Mouse (Mus musculus): ENCODE measurements around the gene Abhd13. TPM values are rescaled to one million over a fixed set of nuclear protein-coding genes. Genes with fewer than 3 reads are reported as not detected.

The Abhd13 gene
- polyA plus RNA-seq (2016; fragmentation: Nextera tagmentation; extraction: Ambion mirVana), result 17.6 and 18.6 TPM in 2 replicates

GRCm38 (mm10) chr8:9977573-9978314 lies at the start of gene Abhd13, which contains the start of gene Lig4:
TSS of gene Abhd13 (plus strand) at chr8:9977707.
TSS of gene Lig4 (minus strand) at chr8:9977686.
- ATAC-seq (ENCODE audit: insufficient number of reproducible peaks, low FRiP score), result peak; percentile 85
- H3K36me3 ChIP-seq, result peaks cover 10% of the 10 kb centered on the region
- under 1% methylated on average over 68 of the region's 68 CpGs for WGBS

DNA sequence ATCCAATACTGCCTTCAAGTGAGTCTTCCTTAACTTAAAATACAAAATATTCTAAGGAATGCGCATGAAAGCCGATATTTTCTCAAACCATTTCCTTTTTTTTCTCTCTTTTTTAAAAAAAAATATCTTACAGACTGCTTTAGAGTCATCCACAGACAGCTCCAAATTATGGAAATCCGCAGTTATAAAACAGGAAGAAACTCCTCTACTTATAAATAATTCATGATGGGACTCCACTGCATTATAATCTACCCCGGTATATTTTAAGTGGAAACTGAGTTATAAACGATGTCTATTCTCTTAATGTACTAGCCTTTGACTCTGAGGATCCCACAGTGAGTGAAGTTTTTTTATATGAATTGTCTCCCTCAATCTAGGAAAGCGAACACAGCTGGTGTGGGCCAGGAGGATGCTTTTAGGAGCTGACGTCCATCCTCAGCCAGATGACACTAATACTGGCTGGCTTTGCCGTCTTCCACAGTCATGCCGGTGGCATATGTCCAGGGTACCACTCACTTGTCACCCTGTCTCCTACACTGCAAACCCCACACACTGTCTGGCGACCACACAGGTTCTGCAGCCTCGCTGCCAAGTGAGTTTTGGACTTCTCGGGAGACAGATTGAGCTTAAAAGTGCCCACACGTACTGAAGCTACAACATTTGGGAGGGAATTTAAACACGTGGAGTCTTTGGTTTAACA lies 47.6 kb upstream of the Abhd13 start:
- Histone ChIP-seq H3K4me2 (no peak overlapping the region), H3K36me3 (no peaks in the 10 kb centered on the region), H3K4me1 (replicated peaks) (no peaks in the 10 kb centered on the region), H3K27me3 (replicated peaks) (no peaks in the 10 kb centered on the region), H3K4me3 (no peak overlapping the region), H3K27ac (ENCODE audit: poor library complexity, severe bottlenecking) (no peak overlapping the region), H3K9ac (no peak overlapping the region), H3K9me3 (replicated peaks) (no peaks in the 10 kb centered on the region)
- 78% methylated on average over 14 of the region's 14 CpGs for WGBS
- ATAC-seq (ENCODE audit: insufficient number of reproducible peaks, low FRiP score), result no peak

More at GRCm38 (mm10) chr8:9977573-9978314, at the start of gene Abhd13, which contains the start of gene Lig4:
- Histone ChIP-seq H3K9ac (peak within 1 kb of the TSS; percentile 99), H3K4me2 (peak within 1 kb of the TSS; percentile 80), H3K9me3 (replicated peaks) (no peaks in the 10 kb centered on the region), H3K4me3 (peak within 1 kb of the TSS; percentile 100), H3K27me3 (replicated peaks) (no peaks in the 10 kb centered on the region), H3K4me1 (replicated peaks) (peaks cover 31% of the 10 kb centered on the region), H3K27ac (ENCODE audit: poor library complexity, severe bottlenecking) (peak within 1 kb of the TSS; percentile 88)

DNA sequence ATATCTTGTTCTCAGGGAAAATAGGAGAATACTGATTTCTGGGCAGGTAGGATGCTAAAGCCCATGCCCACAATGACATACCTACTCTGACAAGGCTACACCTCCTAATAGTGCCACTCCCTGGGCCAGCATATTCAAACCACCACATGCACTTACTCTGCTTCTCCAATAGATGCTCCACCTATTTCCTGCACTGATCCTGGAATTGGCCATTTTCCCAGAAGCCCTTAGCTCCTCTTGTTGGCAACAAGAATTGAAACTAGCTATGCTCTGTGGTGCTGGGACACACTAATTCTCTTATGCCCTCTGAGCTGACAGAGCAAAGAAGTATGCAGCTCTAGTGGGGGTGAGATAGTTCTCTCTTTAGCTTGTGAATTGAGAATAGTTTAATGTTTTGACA lies 44.8 kb upstream of the Abhd13 start:
- Histone ChIP-seq H3K4me1 (replicated peaks) (no peaks in the 10 kb centered on the region), H3K4me2 (no peak overlapping the region), H3K36me3 (no peaks in the 10 kb centered on the region), H3K4me3 (no peak overlapping the region), H3K27ac (ENCODE audit: poor library complexity, severe bottlenecking) (no peak overlapping the region), H3K27me3 (replicated peaks) (no peaks in the 10 kb centered on the region), H3K9ac (no peak overlapping the region), H3K9me3 (replicated peaks) (no peaks in the 10 kb centered on the region)
- ATAC-seq (ENCODE audit: insufficient number of reproducible peaks, low FRiP score), result no peak

DNA sequence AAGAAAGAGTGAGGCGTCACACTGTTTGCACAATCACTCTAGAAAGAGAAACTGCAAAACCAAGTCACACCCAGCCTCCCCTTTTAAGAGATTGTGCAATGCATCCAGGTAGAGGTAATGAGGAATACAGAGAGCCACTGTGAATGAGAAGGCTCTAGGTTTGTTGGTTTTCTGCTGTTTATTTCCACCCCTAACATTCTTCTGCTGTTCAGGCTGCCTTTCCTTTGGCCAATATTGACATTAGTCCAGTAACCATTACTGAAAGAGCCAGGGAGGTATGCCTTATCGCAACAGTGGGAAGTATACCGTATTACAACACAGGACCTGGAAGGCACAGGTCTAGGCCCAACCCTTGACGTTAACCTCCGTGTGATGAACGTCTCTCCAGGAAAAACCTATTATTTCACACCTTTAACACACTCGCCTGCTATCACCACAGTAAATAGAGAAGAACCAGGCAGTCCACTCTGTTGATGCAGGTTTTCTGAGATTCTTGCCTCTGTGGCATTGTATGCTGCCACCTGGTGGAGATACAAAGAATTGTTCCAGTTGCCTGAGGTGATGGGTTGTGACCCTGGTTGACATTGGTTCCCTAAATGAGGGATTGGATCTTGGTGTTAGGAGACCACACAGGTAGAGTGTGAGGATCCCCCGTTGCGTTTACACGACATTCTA lies 42.5 kb upstream of the Abhd13 start:
- WGBS, result 30% methylated on average over 10 of the region's 10 CpGs
- H3K4me1 ChIP-seq (replicated peaks), result no peaks in the 10 kb centered on the region
- no peak for ATAC-seq (ENCODE audit: insufficient number of reproducible peaks, low FRiP score)
- no peak overlapping the region for H3K4me2 ChIP-seq
- H3K36me3 ChIP-seq, result no peaks in the 10 kb centered on the region
- no peaks in the 10 kb centered on the region for H3K9me3 ChIP-seq (replicated peaks)
- H3K27ac ChIP-seq (ENCODE audit: poor library complexity, severe bottlenecking), result no peak overlapping the region
- H3K27me3 ChIP-seq (replicated peaks), result no peaks in the 10 kb centered on the region
- H3K9ac ChIP-seq, result no peak overlapping the region
- no peak overlapping the region for H3K4me3 ChIP-seq

DNA sequence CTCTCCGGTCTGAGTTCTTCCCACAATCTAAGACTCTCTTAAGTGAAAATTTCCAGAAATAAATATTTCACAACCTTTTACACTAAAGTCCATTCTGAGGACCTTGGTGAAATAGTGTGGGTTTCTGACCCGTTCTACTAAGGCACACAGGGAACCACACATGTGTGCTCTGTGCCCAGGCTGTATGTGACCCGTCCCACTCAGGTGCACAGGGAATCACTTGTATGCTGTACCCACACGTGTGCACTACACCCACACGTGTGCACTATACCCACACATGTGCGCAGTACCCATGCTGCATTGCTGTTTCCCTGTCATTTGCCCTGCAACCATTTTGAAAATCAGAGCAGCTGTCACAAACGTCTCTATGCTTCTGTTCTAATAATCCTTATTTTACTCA lies 41.9 kb upstream of the Abhd13 start:
- Histone ChIP-seq H3K4me3 (no peak overlapping the region), H3K27ac (ENCODE audit: poor library complexity, severe bottlenecking) (no peak overlapping the region), H3K27me3 (replicated peaks) (no peaks in the 10 kb centered on the region), H3K4me2 (no peak overlapping the region), H3K9me3 (replicated peaks) (no peaks in the 10 kb centered on the region), H3K36me3 (no peaks in the 10 kb centered on the region), H3K9ac (no peak overlapping the region), H3K4me1 (replicated peaks) (no peaks in the 10 kb centered on the region)
- WGBS, result 64% methylated on average over 7 of the region's 7 CpGs
- ATAC-seq (ENCODE audit: insufficient number of reproducible peaks, low FRiP score), result no peak

DNA sequence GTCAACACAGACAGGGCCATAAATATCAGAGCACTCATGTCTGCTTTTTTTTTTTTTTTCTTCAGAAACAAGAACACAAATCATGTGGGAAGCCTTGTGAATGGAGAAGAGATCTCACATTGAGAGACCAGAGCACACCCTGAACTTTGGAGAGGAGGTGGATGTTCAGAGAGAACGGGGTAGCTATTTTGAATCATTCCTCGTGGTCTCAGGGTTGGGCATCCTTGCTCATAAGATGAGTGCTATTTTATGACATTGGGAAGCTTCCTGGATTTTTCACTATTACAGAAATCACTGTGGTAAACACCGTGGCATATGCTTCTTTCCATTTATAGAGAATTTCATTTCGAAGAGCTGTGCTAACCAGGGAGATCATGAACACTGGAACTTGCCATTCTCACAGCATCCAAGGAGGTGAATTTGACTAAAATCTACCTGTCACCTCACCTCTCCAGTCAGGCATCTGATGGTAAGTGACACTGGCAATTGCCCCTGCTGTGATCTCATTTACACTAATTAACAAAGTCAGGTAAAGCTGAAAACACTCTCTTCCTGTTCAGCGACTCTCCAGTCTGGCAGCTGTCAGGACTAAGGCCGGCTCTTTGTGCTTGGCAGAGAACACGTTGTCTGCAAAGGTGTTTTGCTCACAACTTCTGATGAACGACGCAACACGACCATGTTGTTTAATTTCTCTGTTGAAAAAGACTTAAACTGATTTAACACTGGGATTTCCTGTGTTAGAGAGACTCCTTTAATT lies 28.2 kb upstream of the Abhd13 start:
- Histone ChIP-seq H3K36me3 (no peaks in the 10 kb centered on the region), H3K4me2 (no peak overlapping the region), H3K9ac (no peak overlapping the region), H3K27me3 (replicated peaks) (no peaks in the 10 kb centered on the region), H3K9me3 (replicated peaks) (peaks cover 7% of the 10 kb centered on the region; the same call in 1 of the 2 replicates), H3K4me3 (no peak overlapping the region), H3K4me1 (replicated peaks) (no peaks in the 10 kb centered on the region), H3K27ac (ENCODE audit: poor library complexity, severe bottlenecking) (no peak overlapping the region)
- 60% methylated on average over 10 of the region's 10 CpGs for WGBS
- ATAC-seq (ENCODE audit: insufficient number of reproducible peaks, low FRiP score), result no peak

- H3K4me3 ChIP-seq, result no peak overlapping the region
- no peaks in the 10 kb centered on the region for H3K9me3 ChIP-seq (replicated peaks)
- H3K4me2 ChIP-seq, result no peak overlapping the region
- 65% methylated on average over 4 of the region's 4 CpGs for WGBS
- H3K27ac ChIP-seq (ENCODE audit: poor library complexity, severe bottlenecking), result no peak overlapping the region
- no peak overlapping the region for H3K9ac ChIP-seq
- ATAC-seq (ENCODE audit: insufficient number of reproducible peaks, low FRiP score), result no peak
- H3K27me3 ChIP-seq (replicated peaks), result no peaks in the 10 kb centered on the region
- no peaks in the 10 kb centered on the region for H3K4me1 ChIP-seq (replicated peaks)
- no peaks in the 10 kb centered on the region for H3K36me3 ChIP-seq
Observed at GRCm38 (mm10) chr8:9958338-9958737, 19.2 kb upstream of the Abhd13 start.

GRCm38 (mm10) chr8:9959919-9960318 lies 17.6 kb upstream of the Abhd13 start:
- Histone ChIP-seq H3K9ac (no peak overlapping the region), H3K27me3 (replicated peaks) (no peaks in the 10 kb centered on the region), H3K36me3 (no peaks in the 10 kb centered on the region), H3K4me1 (replicated peaks) (no peaks in the 10 kb centered on the region), H3K9me3 (replicated peaks) (no peaks in the 10 kb centered on the region), H3K4me3 (no peak overlapping the region), H3K4me2 (no peak overlapping the region), H3K27ac (ENCODE audit: poor library complexity, severe bottlenecking) (no peak overlapping the region)
- no peak for ATAC-seq (ENCODE audit: insufficient number of reproducible peaks, low FRiP score)
- 80% methylated on average over 2 of the region's 2 CpGs for WGBS

- no peak overlapping the region for H3K4me2 ChIP-seq
- no peak for ATAC-seq (ENCODE audit: insufficient number of reproducible peaks, low FRiP score)
- H3K4me3 ChIP-seq, result no peak overlapping the region
- H3K9ac ChIP-seq, result no peak overlapping the region
- no peaks in the 10 kb centered on the region for H3K9me3 ChIP-seq (replicated peaks)
- peaks cover 6% of the 10 kb centered on the region for H3K4me1 ChIP-seq (replicated peaks)
- no peak overlapping the region for H3K27ac ChIP-seq (ENCODE audit: poor library complexity, severe bottlenecking)
- peaks cover 38% of the 10 kb centered on the region for H3K36me3 ChIP-seq
- H3K27me3 ChIP-seq (replicated peaks), result no peaks in the 10 kb centered on the region
- WGBS, result 93% methylated on average over 9 of the region's 9 CpGs
Observed at GRCm38 (mm10) chr8:9971866-9972265, 5.6 kb upstream of the Abhd13 start.

GRCm38 (mm10) chr8:9975276-9975675 lies 2.2 kb upstream of the Abhd13 start:
- 40% methylated on average over 5 of the region's 5 CpGs for WGBS
- H3K36me3 ChIP-seq, result peaks cover 27% of the 10 kb centered on the region
- no peaks in the 10 kb centered on the region for H3K27me3 ChIP-seq (replicated peaks)
- peak overlapping the region; percentile 80 for H3K4me3 ChIP-seq
- peak overlapping the region; percentile 57 for H3K4me2 ChIP-seq
- H3K9me3 ChIP-seq (replicated peaks), result no peaks in the 10 kb centered on the region
- H3K9ac ChIP-seq, result peak overlapping the region; percentile 56; the same call in 1 of the 2 replicates
- no peak overlapping the region for H3K27ac ChIP-seq (ENCODE audit: poor library complexity, severe bottlenecking)
- no peak for ATAC-seq (ENCODE audit: insufficient number of reproducible peaks, low FRiP score)
- H3K4me1 ChIP-seq (replicated peaks), result peaks cover 27% of the 10 kb centered on the region
